Mouse (Mus musculus) adrenal gland, postnatal 36 days (tissue): ENCODE data around the gene Gngt2. TPM values are rescaled to one million over a fixed set of nuclear protein-coding genes. Genes with fewer than 3 reads are reported as not detected.

Source experiments
- total RNA-seq, 2 experiments: library from RNA; stranded (reverse); gene quantifications; 2 replicates each; pipeline ENCODE4 v1.2.3; 2021

Gene Gngt2
- total RNA-seq, 2 experiments from 2014 or later: 14.3 to 30.9 TPM

Other genes starting within 250 kb of the Gngt2 start
- 1 to 10 TPM; 3.6 to 4.0 TPM for gene Ngfr, start 249.5 kb upstream of the Gngt2 start, total RNA-seq
- gene Phb, start 170.3 kb upstream of the Gngt2 start, total RNA-seq: 100 to 1,000 TPM; 324 to 358 TPM
- 10 to 100 TPM; 40.2 to 47.4 TPM for gene Zfp652, start 124.5 kb upstream of the Gngt2 start, total RNA-seq
- gene B130006D01Rik, start 113.6 kb upstream of the Gngt2 start, total RNA-seq: under 1 TPM; 0.53 to 0.73 TPM
- 100 to 1,000 TPM; 119 to 160 TPM for gene Phospho1, start 12.7 kb upstream of the Gngt2 start, total RNA-seq
- gene Abi3, start 5.3 kb downstream of the Gngt2 start, total RNA-seq: 10 to 100 TPM; 11.3 to 19.3 TPM
- not detected for gene B4galnt2, start 77.7 kb downstream of the Gngt2 start, total RNA-seq
- gene Igf2bp1, start 168.7 kb downstream of the Gngt2 start, total RNA-seq: 1 to 10 TPM; 2.1 to 4.7 TPM
- gene Gip, start 187.3 kb downstream of the Gngt2 start, total RNA-seq: not detected
- 10 to 100 TPM; 85.8 to 89.6 TPM for gene Snf8, start 197.7 kb downstream of the Gngt2 start, total RNA-seq
- gene Ube2z, start 228.2 kb downstream of the Gngt2 start, total RNA-seq: 10 to 100 TPM; 53.4 to 56.4 TPM
- 100 to 1,000 TPM; 268 to 316 TPM for gene Atp5g1, start 238.5 kb downstream of the Gngt2 start, total RNA-seq